Mouse (Mus musculus) adrenal gland, adult 8-10 months (tissue): ENCODE measurements around the gene Cfap61. TPM values are rescaled to one million over a fixed set of nuclear protein-coding genes. Genes with fewer than 3 reads are reported as not detected.
A peak's percentile ranks its signal among the peaks of the same experiment; 100 is the strongest.

ENCODE experiments used
- DNase-seq: peaks from one replicate; pipeline ENCODE4 v3.0.0; 2022
- total RNA-seq, 4 experiments: library from RNA; stranded (reverse); gene quantifications; 2 replicates each; pipeline ENCODE4 v1.2.4; 2022

The Cfap61 gene
- total RNA-seq, 4 experiments from 2014 or later: 21.7 to 59.7 (median 35.5) TPM

DNA sequence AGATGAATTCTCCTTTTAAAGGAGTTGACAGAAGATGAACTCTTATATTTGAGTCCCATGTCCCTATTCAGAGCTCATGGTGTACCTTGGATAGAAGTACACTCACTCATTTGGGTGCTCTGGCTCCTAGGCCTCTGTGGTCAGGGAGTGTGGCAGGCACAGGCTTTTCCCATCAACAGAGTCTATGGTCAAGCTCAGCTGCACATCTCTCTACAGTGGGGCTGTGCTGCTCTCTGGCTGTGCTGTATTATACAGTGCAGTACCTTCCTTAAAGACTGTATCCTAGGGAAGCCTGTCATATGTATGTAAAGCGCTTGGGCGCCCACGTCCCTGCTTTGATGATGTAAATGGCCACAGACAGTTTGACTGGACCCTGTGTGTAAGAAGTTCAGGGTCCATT lies 323.0 kb downstream of the Cfap61 start:
- DNase-seq: no peak

- DNase-seq: peak; percentile 7
Observed at GRCm38 (mm10) chr2:146258736-146259469, 324.3 kb downstream of the Cfap61 start.

DNA sequence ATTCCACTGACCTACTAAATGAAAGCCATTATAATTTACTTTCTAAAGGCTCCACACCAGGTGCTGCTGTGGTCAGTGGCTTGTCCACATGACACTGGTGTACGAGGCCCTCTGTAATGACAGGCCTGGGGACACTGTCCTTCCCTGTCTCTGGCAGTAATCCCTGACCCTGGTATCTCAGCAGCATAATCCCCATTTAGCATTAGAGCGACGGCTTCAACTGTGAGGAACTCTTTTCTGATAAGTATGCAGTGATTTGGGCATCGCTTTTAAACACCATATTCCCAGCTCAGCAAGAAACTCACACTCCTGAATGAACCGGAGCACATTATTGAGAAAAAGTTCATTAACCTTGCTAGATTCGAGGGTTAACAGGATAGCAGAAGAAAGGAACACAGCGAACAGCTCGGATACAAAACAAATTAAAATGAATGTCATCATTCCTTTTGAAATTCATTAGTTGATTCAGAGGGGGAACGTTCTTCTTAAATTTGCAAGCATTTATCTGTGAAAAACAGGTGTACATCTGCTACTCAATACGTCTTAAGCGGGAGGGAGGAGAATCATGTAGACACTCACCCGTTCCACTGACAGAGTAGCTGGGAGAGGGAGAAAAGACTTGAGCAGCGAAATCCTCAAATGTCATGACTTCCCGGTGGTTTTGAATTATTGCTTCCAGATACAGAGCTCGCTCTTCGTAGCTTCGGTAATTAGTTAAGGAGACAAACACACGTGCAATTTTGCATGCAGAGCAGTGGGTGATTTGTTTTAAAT lies 325.4 kb downstream of the Cfap61 start:
- no peak for DNase-seq

DNA sequence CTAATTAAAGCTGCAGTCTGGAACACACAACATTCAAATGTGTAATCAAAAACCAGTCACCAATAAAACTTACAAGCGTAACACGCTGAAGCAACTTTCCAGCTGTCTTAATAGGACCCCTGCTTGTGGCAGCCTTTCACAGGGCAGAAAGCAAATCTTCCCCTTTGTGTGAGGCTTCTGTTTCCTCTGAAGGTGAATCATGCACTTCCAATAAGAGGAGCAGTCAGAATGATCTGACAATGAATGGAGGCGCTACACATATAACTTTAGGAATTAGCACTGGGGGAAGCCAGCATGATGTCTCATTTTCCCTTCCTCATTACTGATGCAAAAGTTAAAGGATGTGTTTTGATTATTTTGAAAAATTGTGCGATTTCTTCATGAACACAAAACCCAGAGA lies 326.6 kb downstream of the Cfap61 start:
- no peak for DNase-seq

- DNase-seq: no peak
Observed at GRCm38 (mm10) chr2:146262215-146262614, 327.6 kb downstream of the Cfap61 start.

GRCm38 (mm10) chr2:146262966-146263365 lies 328.4 kb downstream of the Cfap61 start:
- DNase-seq: no peak

Other genes with a start within 250 kb of the Cfap61 start
- gene Naa20, start 32.7 kb upstream of the Cfap61 start, total RNA-seq: 10 to 100 TPM; 42.6 to 53.3 (median 52.5) TPM
- gene Crnkl1, start 230 bp downstream of the Cfap61 start, total RNA-seq: 10 to 100 TPM; 25.1 to 35.7 (median 29.0) TPM